Comparison of ENCODE assay signal across 13 mouse cellular contexts in the genomic region with DNA sequence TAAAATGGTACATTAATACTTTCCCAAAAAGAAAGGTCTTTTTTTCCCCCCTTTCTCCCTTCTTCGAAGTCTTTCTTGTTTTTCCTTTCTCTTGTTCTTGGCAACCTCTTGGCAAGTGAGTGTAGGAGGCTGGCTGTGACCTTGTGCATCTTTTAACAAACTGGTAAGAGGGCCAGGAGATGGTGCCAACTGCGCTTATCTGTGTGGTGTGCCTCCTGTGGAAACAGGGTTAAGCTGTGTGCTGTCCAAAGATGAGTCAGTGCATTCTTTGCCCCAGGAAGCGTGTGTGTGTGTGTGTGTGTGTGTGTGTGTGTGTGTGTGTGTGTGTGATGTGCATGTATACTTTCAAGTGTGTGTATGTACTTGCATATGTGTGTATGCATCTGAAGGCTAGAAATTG. TPM values are rescaled to one million over a fixed set of nuclear protein-coding genes. Genes with fewer than 3 reads are reported as not detected.
DNase-seq lines count a peak whose midpoint lies in the region; ATAC-seq and TF ChIP-seq lines count a peak whose summit lies in the region.
"Had no signal": no experiment of that assay in that cellular context is flagged by ENCODE, and none has a peak within 500 bp of the region (broad histone marks: within the 10 kb centered on the region; RNA-seq: fewer than 3 reads in every experiment).

No protein-coding gene starts in this region.

- TF ChIP-seq POLR2A in brain, embryonic 14.5 days (IDR thresholded peaks at IDR 0.05; ENCODE audit: borderline replicate concordance, extremely low read depth, insufficient read depth, insufficient read length, poor library complexity, severe bottlenecking), result no peak

- H3K9ac ChIP-seq in midbrain, postnatal 0 days (replicated peaks; ENCODE audit: low read length, poor library complexity, severe bottlenecking), result no peak overlapping the region
- H3K9ac ChIP-seq: lung, embryonic 15.5 days had no signal

- 81% methylated on average over 3 of the region's 3 CpGs for WGBS in heart, embryonic 10.5 days
- 87% methylated on average over 3 of the region's 3 CpGs for WGBS in hindbrain, embryonic 10.5 days
- 81% methylated on average over 3 of the region's 3 CpGs for WGBS in midbrain, postnatal 0 days

- no peak overlapping the region for H3K27ac ChIP-seq in heart, embryonic 10.5 days
- H3K27ac ChIP-seq in hindbrain, embryonic 10.5 days, result no peak overlapping the region
- no peak overlapping the region for H3K27ac ChIP-seq in midbrain, postnatal 0 days (ENCODE audit: low read depth, low read length)
- H3K27ac ChIP-seq: hindbrain, postnatal 0 days; lung, embryonic 15.5 days had no signal

- H3K4me3 ChIP-seq in heart, embryonic 10.5 days, result no peak overlapping the region
- H3K4me3 ChIP-seq in hindbrain, embryonic 10.5 days, result no peak overlapping the region
- H3K4me3 ChIP-seq in midbrain, postnatal 0 days (ENCODE audit: low read depth, low read length), result no peak overlapping the region
- H3K4me3 ChIP-seq: erythroblast, embryonic 14.5 days; lung, embryonic 15.5 days had no signal

- no peaks in the 10 kb centered on the region for H3K27me3 ChIP-seq in heart, embryonic 10.5 days (ENCODE audit: insufficient read depth, poor library complexity, severe bottlenecking)
- H3K27me3 ChIP-seq in hindbrain, embryonic 10.5 days (ENCODE audit: insufficient read depth, poor library complexity, severe bottlenecking), result no peaks in the 10 kb centered on the region; the same call in 1 of the 2 replicates
- H3K27me3 ChIP-seq in midbrain, postnatal 0 days (ENCODE audit: insufficient read depth, low read length), result no peaks in the 10 kb centered on the region
- H3K27me3 ChIP-seq: lung, embryonic 15.5 days had no signal

- no peaks in the 10 kb centered on the region for H3K9me3 ChIP-seq in heart, embryonic 10.5 days
- H3K9me3 ChIP-seq in hindbrain, embryonic 10.5 days, result no peaks in the 10 kb centered on the region
- no peaks in the 10 kb centered on the region for H3K9me3 ChIP-seq in midbrain, postnatal 0 days (ENCODE audit: low read length)
- H3K9me3 ChIP-seq: lung, embryonic 15.5 days had no signal

- intact Hi-C loops in heart, postnatal 10 days (cut with DNase I), result loop anchor here (5.0 kb wide), 1 partner anchor 52 kb away; no protein-coding TSS in a partner anchor

- H3K4me2 ChIP-seq in midbrain, postnatal 0 days (ENCODE audit: low read depth, low read length, poor library complexity, severe bottlenecking), result no peak overlapping the region
- H3K4me2 ChIP-seq: lung, embryonic 15.5 days had no signal

- peak; percentile 49 for DNase-seq in heart, adult 8-10 months (ENCODE audit: low spot score)
- no peak for DNase-seq in heart, embryonic 10.5 days (ENCODE audit: low spot score)
- DNase-seq in MN1 (ENCODE audit: low spot score), result peak; percentile 45
- DNase-seq in brain, embryonic 14.5 days (ENCODE audit: low read depth), result peak; percentile 29
- DNase-seq in heart, postnatal 10 days, result peak; percentile 71 to 75
- no peak for DNase-seq in layer of hippocampus, adult 11-12 months (ENCODE audit: low spot score)
- no peak for DNase-seq in hindbrain, embryonic 10.5 days (ENCODE audit: low spot score)
- DNase-seq in midbrain, postnatal 0 days (ENCODE audit: low spot score), result no peak
- DNase-seq: kidney, postnatal 10 days; retina, postnatal 1 day had no signal

- no peak for ATAC-seq in midbrain, postnatal 0 days (ENCODE audit: low FRiP score)
- ATAC-seq: hindbrain, postnatal 0 days had no signal

- no peaks in the 10 kb centered on the region for H3K36me3 ChIP-seq in heart, embryonic 10.5 days
- H3K36me3 ChIP-seq in hindbrain, embryonic 10.5 days, result peaks cover 15% of the 10 kb centered on the region
- H3K36me3 ChIP-seq in midbrain, postnatal 0 days (ENCODE audit: insufficient read depth, low read length), result no peaks in the 10 kb centered on the region
- H3K36me3 ChIP-seq: lung, embryonic 15.5 days had no signal

- H3K4me1 ChIP-seq in heart, embryonic 10.5 days, result peaks cover 4% of the 10 kb centered on the region
- H3K4me1 ChIP-seq in hindbrain, embryonic 10.5 days (replicated peaks), result peaks cover 13% of the 10 kb centered on the region
- H3K4me1 ChIP-seq in midbrain, postnatal 0 days (ENCODE audit: insufficient read depth, low read length), result peaks cover 3% of the 10 kb centered on the region; the same call in 1 of the 2 replicates

- no peak for TF ChIP-seq CTCF in brain, embryonic 14.5 days (IDR thresholded peaks at IDR 0.05; ENCODE audit: borderline replicate concordance, extremely low read depth, insufficient read depth, insufficient read length)
- no peak for TF ChIP-seq CTCF in midbrain, postnatal 0 days (IDR thresholded peaks at IDR 0.05)

RNA-seq across cellular contexts. Expression of a gene that starts 7.3 kb away (rescaled TPM):
- 10 to 100 TPM; 27.1 to 35.0 (median 31.1) TPM for total RNA-seq in heart, adult 8-10 months (2022)
- 5.8 and 7.1 TPM in 2 replicates for polyA plus RNA-seq in heart, embryonic 10.5 days (2016; fragmentation: Nextera tagmentation; extraction: Ambion mirVana)
- 13.4 and 21.4 TPM in 2 replicates for polyA plus RNA-seq in brain, embryonic 14.5 days (2012; rRNA removed)
- total RNA-seq in heart, postnatal 10 days (2021), result 10 to 100 TPM; 23.6 to 24.2 TPM
- polyA plus RNA-seq in hindbrain, embryonic 10.5 days (2016; fragmentation: Nextera tagmentation; extraction: Ambion mirVana), result 13.3 and 17.3 TPM in 2 replicates
- 31.3 and 31.8 TPM in 2 replicates for total RNA-seq in midbrain, postnatal 0 days (2014; rRNA removed)
- 17.8 and 20.1 TPM in 2 replicates for polyA plus RNA-seq in midbrain, postnatal 0 days (2015; fragmentation: Nextera tagmentation; extraction: Ambion mirVana)

Comparison
In these comparisons a context has a peak if more than half of its experiments do, and no peak if none do; other contexts are left out.
1. DNase-seq: peak in heart, adult 8-10 months (single experiment), MN1 (single experiment), brain, embryonic 14.5 days (single experiment) and heart, postnatal 10 days (2 of 2); none in heart, embryonic 10.5 days (single experiment), layer of hippocampus, adult 11-12 months (single experiment), hindbrain, embryonic 10.5 days (single experiment) and midbrain, postnatal 0 days (single experiment).